ENCODE assay signal across 8 mouse cellular contexts in the genomic region with DNA sequence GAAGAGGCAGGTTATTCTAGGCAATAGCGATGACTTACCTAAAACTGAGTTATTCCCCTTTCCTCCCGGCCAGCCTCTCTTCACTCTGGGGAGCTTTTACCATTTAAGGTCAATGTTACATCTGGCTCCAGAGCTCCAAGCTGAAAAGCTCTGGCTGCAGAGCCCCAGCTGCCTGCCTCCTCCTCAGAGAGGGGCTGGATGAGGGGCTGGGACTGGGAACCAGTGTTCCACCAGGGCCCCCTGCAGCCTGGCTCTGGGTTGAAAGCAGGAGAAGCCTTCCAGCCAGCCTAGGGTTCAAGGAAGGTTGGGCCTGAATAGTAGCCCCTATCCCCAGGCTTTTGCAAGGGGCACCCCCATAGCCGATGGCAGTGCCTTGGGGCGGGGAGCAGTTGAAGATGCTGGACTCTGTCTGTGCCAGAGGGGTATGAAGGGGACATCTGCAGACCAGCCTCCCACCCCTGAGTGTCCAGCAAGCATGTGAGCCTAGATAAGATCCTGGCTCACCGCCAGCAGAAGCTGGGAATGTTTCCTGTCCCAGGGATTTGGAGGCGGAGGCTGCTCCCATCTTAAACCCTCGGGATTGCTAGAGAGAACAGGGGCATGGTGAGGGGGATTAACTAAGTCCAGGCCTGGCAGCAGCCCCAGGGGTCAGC. TPM values are rescaled to one million over a fixed set of nuclear protein-coding genes. Genes with fewer than 3 reads are reported as not detected.
DNase-seq lines count a peak whose midpoint lies in the region; ATAC-seq and TF ChIP-seq lines count a peak whose summit lies in the region.

A gene (minus strand): TSS at position 409 of the 653 bp plus-strand sequence.

- no peak within 1 kb of the TSS for H3K4me3 ChIP-seq in spleen, adult 2 months (ENCODE audit: extremely low read depth, insufficient read depth, insufficient read length)
- no peak within 1 kb of the TSS for H3K4me3 ChIP-seq in lung, adult 2 months (replicated peaks; ENCODE audit: extremely low read depth, low read depth, low read length)
- H3K4me3 ChIP-seq in stomach, postnatal 0 days (ENCODE audit: low read depth, low read length) = peak within 1 kb of the TSS; percentile 34
- H3K4me3 ChIP-seq in thymus, adult 2 months (ENCODE audit: control insufficient read depth, insufficient read depth, low read length) = no peak within 1 kb of the TSS

- peak; percentile 74; the same call in 1 of the 2 replicates for ATAC-seq in stomach, postnatal 0 days (ENCODE audit: low FRiP score, low TSS enrichment)
- ATAC-seq in erythroid progenitor cell, adult 5-6 weeks (replicated peaks; ENCODE audit: low FRiP score, poor library complexity, severe bottlenecking) = no peak

- TF ChIP-seq POLR2A in spleen, adult 2 months (IDR thresholded peaks at IDR 0.05; ENCODE audit: low read depth, low read length) = no peak
- no peak for TF ChIP-seq POLR2A in lung, adult 2 months (IDR thresholded peaks at IDR 0.05; ENCODE audit: borderline replicate concordance, extremely low read depth, low read depth, low read length)
- TF ChIP-seq POLR2A in thymus, adult 2 months (IDR thresholded peaks at IDR 0.05; ENCODE audit: control insufficient read depth, extremely low read depth, insufficient read depth, low read length, poor library complexity) = no peak

- WGBS in spleen, adult 2 months = 79% methylated on average over 7 of the region's 7 CpGs
- WGBS in lung, adult 2 months = 28% methylated on average over 7 of the region's 7 CpGs
- WGBS in stomach, postnatal 0 days = 33% methylated on average over 7 of the region's 7 CpGs
- WGBS in thymus, adult 2 months = 85% methylated on average over 7 of the region's 7 CpGs

- no peak for TF ChIP-seq EP300 in stomach, postnatal 0 days (optimal IDR thresholded peaks at IDR 0.05)

- H3K27ac ChIP-seq in spleen, adult 2 months (ENCODE audit: insufficient read depth, low read length) = peak within 1 kb of the TSS; percentile 34; the same call in 1 of the 2 replicates
- peak within 1 kb of the TSS; percentile 95 for H3K27ac ChIP-seq in stomach, postnatal 0 days (replicated peaks)
- H3K27ac ChIP-seq in thymus, adult 2 months (ENCODE audit: control insufficient read depth, insufficient read depth, low read length) = no peak within 1 kb of the TSS

- H3K4me2 ChIP-seq in stomach, postnatal 0 days (replicated peaks; ENCODE audit: low read depth) = peak within 1 kb of the TSS; percentile 55

- TF ChIP-seq CTCF in spleen, adult 2 months (IDR thresholded peaks at IDR 0.05; ENCODE audit: extremely low read depth, insufficient read depth, insufficient read length, insufficient replicate concordance) = no peak
- no peak for TF ChIP-seq CTCF in lung, adult 2 months (IDR thresholded peaks at IDR 0.05; ENCODE audit: insufficient read depth, low read length)
- peak; percentile 16; the same call in 1 of the 2 replicates for TF ChIP-seq CTCF in stomach, postnatal 0 days (IDR thresholded peaks at IDR 0.05; ENCODE audit: low read depth)
- TF ChIP-seq CTCF in thymus, adult 2 months (IDR thresholded peaks at IDR 0.05; ENCODE audit: borderline replicate concordance, control insufficient read depth, extremely low read depth, insufficient read depth, low read length, poor library complexity) = no peak

- no peaks in the 10 kb centered on the region for H3K9me3 ChIP-seq in stomach, postnatal 0 days (ENCODE audit: control insufficient read depth, low read length)

- peaks cover 4% of the 10 kb centered on the region; the same call in 1 of the 2 replicates for H3K4me1 ChIP-seq in spleen, adult 2 months (ENCODE audit: control insufficient read depth, insufficient read depth, insufficient read length)
- peaks cover 11% of the 10 kb centered on the region for H3K4me1 ChIP-seq in lung, adult 2 months (ENCODE audit: control insufficient read depth, insufficient read depth, low read length)
- H3K4me1 ChIP-seq in stomach, postnatal 0 days (replicated peaks; ENCODE audit: control insufficient read depth, insufficient read depth) = 0 out of 2 replicates have a peak, but pooled peaks cover 2% of the 10 kb centered on the region
- peaks cover 14% of the 10 kb centered on the region for H3K4me1 ChIP-seq in thymus, adult 2 months (replicated peaks; ENCODE audit: control insufficient read depth, insufficient read depth, low read length)

- peak within 1 kb of the TSS; percentile 54 for H3K9ac ChIP-seq in stomach, postnatal 0 days (ENCODE audit: low read length)

- DNase-seq in spleen, adult 2 months (ENCODE audit: low read depth in 1 of 2, low spot score in 2 of 2) = no peak
- DNase-seq in spleen, adult 18-20 months = no peak
- peak; percentile 78 for DNase-seq in heart, adult 9 months (ENCODE audit: low spot score in 2 of 2)
- DNase-seq in kidney, adult 9 months = peak; percentile 54
- DNase-seq in lung, adult 2 months = peak; percentile 27
- DNase-seq in stomach, postnatal 0 days (ENCODE audit: low spot score) = peak; percentile 36
- DNase-seq in thymus, adult 2 months = no peak

- H3K27me3 ChIP-seq in spleen, adult 2 months (ENCODE audit: control insufficient read depth, insufficient read depth, low read length) = no peaks in the 10 kb centered on the region
- H3K27me3 ChIP-seq in stomach, postnatal 0 days (ENCODE audit: control insufficient read depth, insufficient read depth, low read length) = no peaks in the 10 kb centered on the region
- H3K27me3 ChIP-seq in thymus, adult 2 months (ENCODE audit: control insufficient read depth, insufficient read depth, low read length) = no peaks in the 10 kb centered on the region

- H3K36me3 ChIP-seq in spleen, adult 2 months (ENCODE audit: control insufficient read depth, insufficient read depth, low read length) = no peaks in the 10 kb centered on the region
- H3K36me3 ChIP-seq in stomach, postnatal 0 days (ENCODE audit: control insufficient read depth, insufficient read depth, low read length) = no peaks in the 10 kb centered on the region
- H3K36me3 ChIP-seq in thymus, adult 2 months (ENCODE audit: control insufficient read depth, insufficient read depth, low read length) = no peaks in the 10 kb centered on the region

RNA-seq across cellular contexts. Expression of the gene that starts here (rescaled TPM):
- 10.9 and 11.6 TPM in 2 replicates for polyA plus RNA-seq in spleen, adult 2 months (2012; rRNA removed)
- 7.0 and 10.8 TPM in 2 replicates for polyA plus RNA-seq in lung, adult 2 months (2012; rRNA removed)
- polyA plus RNA-seq in stomach, postnatal 0 days (2015; fragmentation: Nextera tagmentation; extraction: Ambion mirVana) = 8.4 and 9.1 TPM in 2 replicates
- polyA plus RNA-seq in thymus, adult 2 months (2012; rRNA removed) = 3.2 and 4.2 TPM in 2 replicates
- 1.3 and 1.8 TPM in 2 replicates for total RNA-seq in erythroid progenitor cell, adult 5-6 weeks (2015; ENCODE audit: low replicate concordance)
- total RNA-seq in erythroid progenitor cell, adult 5-6 weeks (2017; ENCODE audit: low replicate concordance) = under 0.01 and 0.23 TPM in 2 replicates

Comparison
In these comparisons a context has a peak if more than half of its experiments do, and no peak if none do; other contexts are left out.
1. DNase-seq: peak in heart, adult 9 months (2 of 2), kidney, adult 9 months (single experiment), lung, adult 2 months (single experiment) and stomach, postnatal 0 days (single experiment); none in spleen, adult 2 months (0 of 2), spleen, adult 18-20 months (0 of 2) and thymus, adult 2 months (single experiment).